Mouse (Mus musculus): ENCODE results near the gene Tfam.

DNA sequence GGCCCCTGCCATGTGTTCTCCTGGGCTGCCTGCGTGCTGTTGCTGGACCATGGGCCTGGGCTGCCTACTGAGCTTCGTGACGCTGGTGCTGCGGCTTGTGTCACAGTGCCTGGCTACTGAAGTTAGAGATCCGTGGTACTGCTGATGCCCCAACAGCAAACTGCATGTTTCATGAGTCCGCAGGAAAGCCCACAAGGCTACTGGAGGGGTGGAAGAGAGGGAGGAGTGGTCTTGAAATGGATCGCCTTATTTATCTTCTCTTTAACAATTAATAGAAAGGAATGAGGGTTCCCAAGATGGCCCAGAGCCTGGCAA is at the start of gene Tfam:
- TF ChIP-seq POLR2A (IDR thresholded peaks at IDR 0.05; ENCODE audit: low read depth, low read length) = peak; percentile 49; the same call in 1 of the 2 replicates
- 0 out of 2 replicates have a peak, but pooled peaks have one; percentile 6 for TF ChIP-seq E2F4 (IDR thresholded peaks at IDR 0.05; ENCODE audit: insufficient replicate concordance, low read depth, low read length)
- TF ChIP-seq CTCF (conservative IDR thresholded peaks at IDR 0.05 in 1 of 2, IDR thresholded peaks at IDR 0.05 in 1 of 2; ENCODE audit: low read depth in 2 of 2, low read length in 2 of 2) = no peak
- peak; percentile 92 for TF ChIP-seq MXI1 (IDR thresholded peaks at IDR 0.05; ENCODE audit: low read depth, low read length)
- no peak for TF ChIP-seq EP300 (IDR thresholded peaks at IDR 0.05; ENCODE audit: low read length)
- TF ChIP-seq HCFC1 (IDR thresholded peaks at IDR 0.05; ENCODE audit: low read depth, low read length) = no peak
- TF ChIP-seq ZMIZ1 (IDR thresholded peaks at IDR 0.05; ENCODE audit: low read depth, low read length) = no peak
- no peak for TF ChIP-seq KAT2A (IDR thresholded peaks at IDR 0.05; ENCODE audit: insufficient replicate concordance, low read length)
- TF ChIP-seq MAX (IDR thresholded peaks at IDR 0.05; ENCODE audit: low read length) = peak; percentile 91
- 0 out of 2 replicates have a peak, but pooled peaks have one; percentile 78 for TF ChIP-seq MYC (IDR thresholded peaks at IDR 0.05; ENCODE audit: low read depth, low read length)
- no peak for TF ChIP-seq ZNF384 (IDR thresholded peaks at IDR 0.05; ENCODE audit: low read depth, low read length)
- TF ChIP-seq USF1 (IDR thresholded peaks at IDR 0.05; ENCODE audit: low read depth, low read length) = no peak
- TF ChIP-seq BHLHE40 (IDR thresholded peaks at IDR 0.05; ENCODE audit: low read depth, low read length) = no peak; the same call in 1 of the 2 replicates
- no peak for TF ChIP-seq TCF12 (IDR thresholded peaks at IDR 0.05; ENCODE audit: low read depth, low read length)
